ENCODE assay signal across 26 mouse cellular contexts in genomic region chr9:22324579-22324978, GRCm38 (mm10).
"Had no signal": no experiment of that assay in that cellular context is flagged by ENCODE, and none has a peak within 500 bp of the region (broad histone marks: within the 10 kb centered on the region; RNA-seq: fewer than 3 reads in every experiment).

No protein-coding gene starts in this region.

- H3K4me2 ChIP-seq: heart, embryonic 11.5 days; heart, embryonic 13.5 days; heart, embryonic 15.5 days; hindbrain, embryonic 14.5 days; kidney, embryonic 15.5 days; limb, embryonic 12.5 days; liver, embryonic 11.5 days; liver, embryonic 13.5 days had no signal

- H3K27me3 ChIP-seq: heart, embryonic 13.5 days; heart, embryonic 15.5 days; kidney, embryonic 15.5 days; limb, embryonic 12.5 days; liver, embryonic 13.5 days had no signal

- H3K4me3 ChIP-seq: heart, adult 2 months; heart, embryonic 13.5 days; heart, embryonic 15.5 days; kidney, embryonic 15.5 days; left cerebral cortex, adult 2 months; limb, embryonic 10.5 days; limb, embryonic 12.5 days; liver, embryonic 13.5 days had no signal

- ATAC-seq: hindbrain, embryonic 16.5 days; inflammation-experienced regulatory T-cells, adult 6 months; intestine, embryonic 16.5 days had no signal

- DNase-seq: gastrocnemius, postnatal 14 days; gastrocnemius, postnatal 36 days; heart, adult 2 months; heart, postnatal 14 days; heart, postnatal 36 days; kidney, adult 11 months; kidney, adult 2 months; kidney, adult 9 months; kidney, postnatal 14 days; kidney, postnatal 36 days; layer of hippocampus, adult 9-11 months; liver; liver, embryonic 13.5 days had no signal

- H3K36me3 ChIP-seq: heart, embryonic 13.5 days; heart, embryonic 15.5 days; kidney, embryonic 15.5 days; limb, embryonic 12.5 days had no signal

- H3K27ac ChIP-seq: heart, adult 2 months; heart, embryonic 13.5 days; heart, embryonic 15.5 days; hindbrain, embryonic 14.5 days; kidney, embryonic 15.5 days; kidney, postnatal 0 days; left cerebral cortex, adult 2 months; limb, embryonic 10.5 days; limb, embryonic 12.5 days; liver, embryonic 13.5 days had no signal

- H3K9me3 ChIP-seq: heart, embryonic 13.5 days; heart, embryonic 15.5 days; kidney, embryonic 15.5 days; limb, embryonic 10.5 days; limb, embryonic 12.5 days; liver, embryonic 13.5 days had no signal

- H3K9ac ChIP-seq: heart, embryonic 13.5 days; heart, embryonic 15.5 days; hindbrain, embryonic 14.5 days; kidney, embryonic 15.5 days; limb, embryonic 12.5 days; liver, embryonic 13.5 days had no signal
